Mouse (Mus musculus): ENCODE results near the gene Zbtb44. TPM values are rescaled to one million over a fixed set of nuclear protein-coding genes. Genes with fewer than 3 reads are reported as not detected.
"Not testable (repeated sequence)": the region's sequence is repeated elsewhere in the genome, so short reads cannot be mapped to it uniquely, and the experiment has no call there.

Gene Zbtb44
- total RNA-seq, 2 experiments from 2014 or later: 60.2 to 62.1 TPM

GRCm38 (mm10) chr9:31051509-31051908, 21.1 kb downstream of the Zbtb44 start:
- ATAC-seq (replicated peaks; ENCODE audit: low FRiP score, poor library complexity, severe bottlenecking): not testable (repeated sequence)

GRCm38 (mm10) chr9:31058723-31059122, 28.3 kb downstream of the Zbtb44 start:
- no peak for ATAC-seq (replicated peaks; ENCODE audit: low FRiP score, poor library complexity, severe bottlenecking)

GRCm38 (mm10) chr9:31070706-31071105, 40.3 kb downstream of the Zbtb44 start:
- ATAC-seq (replicated peaks; ENCODE audit: low FRiP score, poor library complexity, severe bottlenecking): no peak

- 0 out of 2 replicates have a peak, but pooled peaks have one; percentile 62 for ATAC-seq (replicated peaks; ENCODE audit: low FRiP score, poor library complexity, severe bottlenecking)
Observed at GRCm38 (mm10) chr9:31072256-31072655, 41.8 kb downstream of the Zbtb44 start.

GRCm38 (mm10) chr9:31073797-31074196, 43.4 kb downstream of the Zbtb44 start:
- no peak for ATAC-seq (replicated peaks; ENCODE audit: low FRiP score, poor library complexity, severe bottlenecking)

GRCm38 (mm10) chr9:31074836-31075235, 44.4 kb downstream of the Zbtb44 start:
- no peak for ATAC-seq (replicated peaks; ENCODE audit: low FRiP score, poor library complexity, severe bottlenecking)

GRCm38 (mm10) chr9:31080726-31081125, 50.3 kb downstream of the Zbtb44 start:
- no peak for ATAC-seq (replicated peaks; ENCODE audit: low FRiP score, poor library complexity, severe bottlenecking)

- ATAC-seq (replicated peaks; ENCODE audit: low FRiP score, poor library complexity, severe bottlenecking): peak; percentile 75
Observed at GRCm38 (mm10) chr9:31082054-31082666, 51.7 kb downstream of the Zbtb44 start.

- ATAC-seq (replicated peaks; ENCODE audit: low FRiP score, poor library complexity, severe bottlenecking): no peak
Observed at GRCm38 (mm10) chr9:31082771-31083170, 52.3 kb downstream of the Zbtb44 start.

GRCm38 (mm10) chr9:31085556-31085955, 55.1 kb downstream of the Zbtb44 start:
- ATAC-seq (replicated peaks; ENCODE audit: low FRiP score, poor library complexity, severe bottlenecking): no peak

GRCm38 (mm10) chr9:31086085-31086753, 55.8 kb downstream of the Zbtb44 start:
- ATAC-seq (replicated peaks; ENCODE audit: low FRiP score, poor library complexity, severe bottlenecking): 0 out of 2 replicates have a peak, but pooled peaks have one; percentile 53

GRCm38 (mm10) chr9:31086754-31087145, 56.3 kb downstream of the Zbtb44 start:
- no peak for ATAC-seq (replicated peaks; ENCODE audit: low FRiP score, poor library complexity, severe bottlenecking)

- ATAC-seq (replicated peaks; ENCODE audit: low FRiP score, poor library complexity, severe bottlenecking): no peak
Observed at GRCm38 (mm10) chr9:31087466-31087865, 57.0 kb downstream of the Zbtb44 start.

GRCm38 (mm10) chr9:31088116-31088515, 57.7 kb downstream of the Zbtb44 start:
- ATAC-seq (replicated peaks; ENCODE audit: low FRiP score, poor library complexity, severe bottlenecking): no peak

- no peak for ATAC-seq (replicated peaks; ENCODE audit: low FRiP score, poor library complexity, severe bottlenecking)
Observed at GRCm38 (mm10) chr9:31088883-31089282, 58.4 kb downstream of the Zbtb44 start.

- ATAC-seq (replicated peaks; ENCODE audit: low FRiP score, poor library complexity, severe bottlenecking): no peak
Observed at GRCm38 (mm10) chr9:31089541-31089940, 59.1 kb downstream of the Zbtb44 start.

- no peak for ATAC-seq (replicated peaks; ENCODE audit: low FRiP score, poor library complexity, severe bottlenecking)
Observed at GRCm38 (mm10) chr9:31090081-31091023, 59.9 kb downstream of the Zbtb44 start.

GRCm38 (mm10) chr9:31091162-31091581, 60.7 kb downstream of the Zbtb44 start:
- ATAC-seq (replicated peaks; ENCODE audit: low FRiP score, poor library complexity, severe bottlenecking): no peak

- ATAC-seq (replicated peaks; ENCODE audit: low FRiP score, poor library complexity, severe bottlenecking): no peak
Observed at GRCm38 (mm10) chr9:31092111-31092832, 61.8 kb downstream of the Zbtb44 start.

GRCm38 (mm10) chr9:31092833-31093195, 62.4 kb downstream of the Zbtb44 start:
- no peak for ATAC-seq (replicated peaks; ENCODE audit: low FRiP score, poor library complexity, severe bottlenecking)
